Comparison of ENCODE assay signal across 9 mouse cellular contexts in the genomic region with DNA sequence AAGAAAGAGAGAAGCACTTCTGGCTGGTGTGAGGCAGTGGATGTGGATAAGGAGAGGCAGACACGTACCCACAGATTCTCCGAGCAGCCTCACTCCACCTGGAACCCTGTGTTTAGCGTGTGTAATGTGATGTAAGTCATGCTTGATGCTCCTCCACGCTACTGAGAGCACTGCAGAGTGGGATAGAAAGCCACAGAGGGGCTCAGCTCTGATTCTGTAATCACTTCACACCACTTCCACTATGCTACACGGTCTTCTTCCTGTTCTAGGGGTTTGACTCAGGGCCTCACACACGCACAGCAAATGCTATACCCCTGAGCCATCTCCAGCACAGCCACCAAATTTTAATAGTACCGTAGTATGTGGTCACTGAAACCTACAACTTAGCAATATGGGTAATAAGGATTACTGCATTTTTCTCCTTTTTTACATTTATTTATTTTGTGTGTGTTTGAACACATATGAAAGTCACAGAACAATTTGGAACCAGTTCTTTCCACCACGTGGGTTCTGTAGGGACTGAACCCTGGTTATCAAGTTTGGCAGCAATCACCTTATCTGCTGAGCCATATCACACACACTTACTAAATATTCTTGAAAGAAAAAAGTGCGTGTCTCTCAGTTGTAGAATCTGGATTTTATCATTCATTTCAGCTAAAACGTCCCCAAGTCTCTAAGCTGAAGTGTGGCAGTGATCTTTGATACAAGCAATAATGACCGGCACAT. TPM values are rescaled to one million over a fixed set of nuclear protein-coding genes. Genes with fewer than 3 reads are reported as not detected.
A peak's percentile ranks its signal among the peaks of the same experiment; 100 is the strongest.
DNase-seq lines count a peak whose midpoint lies in the region; ATAC-seq and TF ChIP-seq lines count a peak whose summit lies in the region.
"Had no signal": no experiment of that assay in that cellular context is flagged by ENCODE, and none has a peak within 500 bp of the region (broad histone marks: within the 10 kb centered on the region; RNA-seq: fewer than 3 reads in every experiment).

No protein-coding gene starts in this region.

- H3K9ac ChIP-seq in kidney, embryonic 16.5 days (replicated peaks; ENCODE audit: low read length): peak overlapping the region; percentile 47; the same call in 1 of the 2 replicates
- peak overlapping the region; percentile 58 for H3K9ac ChIP-seq in CH12.LX (ENCODE audit: insufficient read depth, low read depth)
- peak overlapping the region; percentile 16; the same call in 1 of the 2 replicates for H3K9ac ChIP-seq in embryonic facial prominence, embryonic 13.5 days

- no peak for TF ChIP-seq POLR2A in CH12.LX (IDR thresholded peaks at IDR 0.05; ENCODE audit: low read depth, low read length)

- TF ChIP-seq CTCF in CH12.LX (conservative IDR thresholded peaks at IDR 0.05 in 1 of 2, IDR thresholded peaks at IDR 0.05 in 1 of 2; ENCODE audit: low read depth in 2 of 2, low read length in 2 of 2): no peak

- H3K27ac ChIP-seq in kidney, embryonic 16.5 days (ENCODE audit: low read length): peak overlapping the region; percentile 92
- H3K27ac ChIP-seq in CH12.LX (ENCODE audit: insufficient read depth, low read depth): peak overlapping the region; percentile 77
- 0 out of 2 replicates have a peak overlapping the region, but pooled peaks have one; percentile 5 for H3K27ac ChIP-seq in embryonic facial prominence, embryonic 13.5 days
- peak overlapping the region; percentile 99 for H3K27ac ChIP-seq in macrophage

- in situ Hi-C loops in CH12.LX (cut with MboI; ENCODE audit: low pct_ligation_motif_present, low pct_unique_long_range_greater_than_20kb, low sequenced_read_pairs): no loop called here

- H3K4me1 ChIP-seq in kidney, embryonic 16.5 days (ENCODE audit: insufficient read depth, low read length): peaks cover 39% of the 10 kb centered on the region
- peaks cover 13 to 63% of the 10 kb centered on the region in 2 experiments for H3K4me1 ChIP-seq in CH12.LX (ENCODE audit: control insufficient read depth in 1 of 2, insufficient read depth in 2 of 2)
- peaks cover 32% of the 10 kb centered on the region for H3K4me1 ChIP-seq in embryonic facial prominence, embryonic 13.5 days

- peaks cover 2% of the 10 kb centered on the region for H3K36me3 ChIP-seq in kidney, embryonic 16.5 days (ENCODE audit: insufficient read depth, low read length)
- H3K36me3 ChIP-seq in CH12.LX (replicated peaks in 1 of 2; ENCODE audit: control insufficient read depth in 1 of 2, insufficient read depth in 1 of 2, low read length in 1 of 2) (peaks cover 12 to 42% of the 10 kb centered on the region in 2 experiments), macrophage (ENCODE audit: inconsistent target) (no peaks in the 10 kb centered on the region; the same call in 1 of the 2 replicates)
- peaks cover 5% of the 10 kb centered on the region for H3K36me3 ChIP-seq in embryonic facial prominence, embryonic 13.5 days

- H3K27me3 ChIP-seq in kidney, embryonic 16.5 days (ENCODE audit: insufficient read depth, low read length): no peaks in the 10 kb centered on the region
- no peaks in the 10 kb centered on the region for H3K27me3 ChIP-seq in CH12.LX (replicated peaks)
- no peaks in the 10 kb centered on the region for H3K27me3 ChIP-seq in embryonic facial prominence, embryonic 13.5 days

- 78% methylated on average over 11 of the region's 11 CpGs for WGBS in kidney, embryonic 16.5 days
- 77% methylated on average over 11 of the region's 11 CpGs for WGBS in embryonic facial prominence, embryonic 13.5 days
- WGBS in macrophage (ENCODE audit: missing documents): 22% methylated on average over 11 of the region's 11 CpGs

- TF ChIP-seq RAD21 in CH12.LX (IDR thresholded peaks at IDR 0.05; ENCODE audit: low read depth, low read length): no peak

- dilution Hi-C loops in CH12.LX (cut with MboI; ENCODE audit: extremely low pct_ligation_motif_present, extremely low pct_unique_long_range_greater_than_20kb, low sequenced_read_pairs): no loop called here

- H3K79me2 ChIP-seq in CH12.LX (replicated peaks; ENCODE audit: control insufficient read depth, extremely low read depth, insufficient read depth, poor library complexity, severe bottlenecking) (peaks cover 26% of the 10 kb centered on the region), macrophage (ENCODE audit: inconsistent target) (peaks cover 78% of the 10 kb centered on the region)

- no peak for ATAC-seq in kidney, embryonic 16.5 days (ENCODE audit: low FRiP score, low TSS enrichment)
- no peak for ATAC-seq in embryonic facial prominence, embryonic 13.5 days (ENCODE audit: insufficient number of reproducible peaks, insufficient read depth, low FRiP score, low TSS enrichment, low read depth)

- H3K4me2 ChIP-seq in kidney, embryonic 16.5 days (replicated peaks; ENCODE audit: low read depth, low read length): peak overlapping the region; percentile 17
- peak overlapping the region; percentile 93 for H3K4me2 ChIP-seq in CH12.LX (ENCODE audit: insufficient read depth, low read depth, poor library complexity, severe bottlenecking)
- no peak overlapping the region for H3K4me2 ChIP-seq in embryonic facial prominence, embryonic 13.5 days

- DNase-seq in kidney, postnatal 25 days: no peak
- peak; percentile 65 for DNase-seq in CH12.LX (ENCODE audit: extremely low read depth)
- no peak for DNase-seq in urinary bladder, adult 2 months (ENCODE audit: low spot score)
- DNase-seq in c-Kit-positive CD71-positive TER-119-positive erythroid progenitor cells, embryonic 14.5 days (ENCODE audit: low spot score): no peak
- DNase-seq in frontal cortex, postnatal 10 days (ENCODE audit: low spot score in 2 of 2): no peak
- DNase-seq: kidney, postnatal 10 days had no signal

- H3K4me3 ChIP-seq in kidney, embryonic 16.5 days (ENCODE audit: low read length): no peak overlapping the region
- H3K4me3 ChIP-seq in CH12.LX (replicated peaks in 1 of 3; ENCODE audit: low read depth in 2 of 3, low read length in 2 of 3, poor library complexity in 1 of 3) (peak overlapping the region; percentile 45 to 53 (median 51)), macrophage (ENCODE audit: inconsistent target) (peak overlapping the region; percentile 47)
- no peak overlapping the region for H3K4me3 ChIP-seq in embryonic facial prominence, embryonic 13.5 days

- no peaks in the 10 kb centered on the region for H3K9me3 ChIP-seq in kidney, embryonic 16.5 days (ENCODE audit: low read length)
- no peaks in the 10 kb centered on the region for H3K9me3 ChIP-seq in CH12.LX (replicated peaks; ENCODE audit: low read length)
- no peaks in the 10 kb centered on the region for H3K9me3 ChIP-seq in embryonic facial prominence, embryonic 13.5 days

- TF ChIP-seq EP300 in CH12.LX (IDR thresholded peaks at IDR 0.05; ENCODE audit: low read length): no peak; the same call in 1 of the 2 replicates

RNA-seq across cellular contexts. Expression of gene Sp2, which starts 15.1 kb away (rescaled TPM):
- polyA plus RNA-seq in kidney, embryonic 16.5 days (2015; fragmentation: Nextera tagmentation; extraction: Ambion mirVana): 21.2 and 25.1 TPM in 2 replicates
- total RNA-seq in CH12.LX (2012; rRNA removed) (2.1 and 2.8 TPM in 2 replicates), CH12.LX (2014; rRNA removed) (1.1 TPM in 2 replicates)
- polyA plus RNA-seq in CH12.LX (2012; ENCODE audit: insufficient read length, low read depth) (15.9 and 21.0 TPM in 2 replicates), macrophage (2018) (10.9 to 20.7 TPM (median 12.1 TPM) in 3 replicates)
- polyA plus RNA-seq in embryonic facial prominence, embryonic 13.5 days (2015; fragmentation: Nextera tagmentation; extraction: Ambion mirVana): 15.9 and 18.0 TPM in 2 replicates
- 1 to 10 TPM; 3.6 to 9.3 (median 5.3) TPM for total RNA-seq in macrophage (2018; cell fraction: chromatin; rRNA removed)
- 10 to 100 TPM; 13.1 to 20.2 (median 16.4) TPM for total RNA-seq in macrophage (2018; cell fraction: cytosol; rRNA removed)
- total RNA-seq in macrophage (2018; cell fraction: nucleus; rRNA removed): 10 to 100 TPM in 5 of 26 experiments, 1 to 10 TPM in 21; 6.2 to 11.6 (median 9.2) TPM
- polyA plus RNA-seq in urinary bladder, adult 2 months (2012; rRNA removed): 7.7 and 13.9 TPM in 2 replicates

RNA-seq across cellular contexts. Expression of gene Pnpo, which starts 23.9 kb away (rescaled TPM):
- polyA plus RNA-seq in kidney, embryonic 16.5 days (2015; fragmentation: Nextera tagmentation; extraction: Ambion mirVana): 38.0 TPM in 2 replicates
- total RNA-seq in CH12.LX (2012; rRNA removed) (38.5 and 42.9 TPM in 2 replicates), CH12.LX (2014; rRNA removed) (54.3 and 56.2 TPM in 2 replicates)
- polyA plus RNA-seq in CH12.LX (2012; ENCODE audit: insufficient read length, low read depth) (32.5 and 36.3 TPM in 2 replicates), macrophage (2018) (15.4 to 17.0 TPM (median 15.6 TPM) in 3 replicates)
- polyA plus RNA-seq in embryonic facial prominence, embryonic 13.5 days (2015; fragmentation: Nextera tagmentation; extraction: Ambion mirVana): 19.9 and 27.9 TPM in 2 replicates
- total RNA-seq in macrophage (2018; cell fraction: chromatin; rRNA removed): 10 to 100 TPM in 5 of 26 experiments, 1 to 10 TPM in 19, under 1 TPM in 2; 0.44 to 15.2 (median 6.1) TPM
- 10 to 100 TPM; 11.1 to 22.6 (median 16.7) TPM for total RNA-seq in macrophage (2018; cell fraction: cytosol; rRNA removed)
- total RNA-seq in macrophage (2018; cell fraction: nucleus; rRNA removed): 10 to 100 TPM in 10 of 26 experiments, 1 to 10 TPM in 16; 2.1 to 16.4 (median 7.4) TPM
- polyA plus RNA-seq in urinary bladder, adult 2 months (2012; rRNA removed): 22.4 and 25.5 TPM in 2 replicates

RNA-seq across cellular contexts. Expression of gene Prr15l, which starts 39.8 kb away (rescaled TPM):
- polyA plus RNA-seq in kidney, embryonic 16.5 days (2015; fragmentation: Nextera tagmentation; extraction: Ambion mirVana): 52.5 and 55.8 TPM in 2 replicates
- total RNA-seq in CH12.LX (2012; rRNA removed) (0.08 TPM in 2 replicates), CH12.LX (2014; rRNA removed) (not detected in 2 replicates)
- polyA plus RNA-seq in CH12.LX (2012; ENCODE audit: insufficient read length, low read depth) (0.19 and 0.31 TPM in 2 replicates), macrophage (2018) (0.19 TPM in 1 of 3 replicates, not detected in the others)
- polyA plus RNA-seq in embryonic facial prominence, embryonic 13.5 days (2015; fragmentation: Nextera tagmentation; extraction: Ambion mirVana): 2.4 and 3.4 TPM in 2 replicates
- under 1 TPM in 1 of 26 experiments, not detected in 25; 0.62 TPM for total RNA-seq in macrophage (2018; cell fraction: chromatin; rRNA removed)
- under 1 TPM in 1 of 26 experiments, not detected in 25; 0.13 TPM for total RNA-seq in macrophage (2018; cell fraction: cytosol; rRNA removed)
- under 1 TPM in 5 of 26 experiments, not detected in 21; 0.40 to 0.92 (median 0.72) TPM for total RNA-seq in macrophage (2018; cell fraction: nucleus; rRNA removed)
- 7.6 and 8.9 TPM in 2 replicates for polyA plus RNA-seq in urinary bladder, adult 2 months (2012; rRNA removed)

RNA-seq across cellular contexts. Expression of gene Sp6, which starts 45.5 kb away (rescaled TPM):
- 1.6 and 2.0 TPM in 2 replicates for polyA plus RNA-seq in kidney, embryonic 16.5 days (2015; fragmentation: Nextera tagmentation; extraction: Ambion mirVana)
- total RNA-seq in CH12.LX (2012; rRNA removed) (44.3 and 65.5 TPM in 2 replicates), CH12.LX (2014; rRNA removed) (15.8 and 18.4 TPM in 2 replicates)
- polyA plus RNA-seq in CH12.LX (2012; ENCODE audit: insufficient read length, low read depth) (10.0 and 10.1 TPM in 2 replicates), macrophage (2018) (0.09 TPM in 1 of 3 replicates, not detected in the others)
- polyA plus RNA-seq in embryonic facial prominence, embryonic 13.5 days (2015; fragmentation: Nextera tagmentation; extraction: Ambion mirVana): 2.1 and 3.3 TPM in 2 replicates
- under 1 TPM in 3 of 26 experiments, not detected in 23; 0.16 to 0.50 (median 0.20) TPM for total RNA-seq in macrophage (2018; cell fraction: chromatin; rRNA removed)
- under 1 TPM in 5 of 26 experiments, not detected in 21; 0.03 to 0.11 (median 0.04) TPM for total RNA-seq in macrophage (2018; cell fraction: cytosol; rRNA removed)
- total RNA-seq in macrophage (2018; cell fraction: nucleus; rRNA removed): under 1 TPM in 5 of 26 experiments, not detected in 21; 0.11 to 0.56 (median 0.17) TPM
- polyA plus RNA-seq in urinary bladder, adult 2 months (2012; rRNA removed): 6.7 and 7.6 TPM in 2 replicates

RNA-seq across cellular contexts. Expression of gene Cdk5rap3, which starts 51.4 kb away (rescaled TPM):
- 83.7 and 88.3 TPM in 2 replicates for polyA plus RNA-seq in kidney, embryonic 16.5 days (2015; fragmentation: Nextera tagmentation; extraction: Ambion mirVana)
- total RNA-seq in CH12.LX (2012; rRNA removed) (96.3 and 112 TPM in 2 replicates), CH12.LX (2014; rRNA removed) (59.5 and 61.6 TPM in 2 replicates)
- polyA plus RNA-seq in CH12.LX (2012; ENCODE audit: insufficient read length, low read depth) (70.3 and 80.0 TPM in 2 replicates), macrophage (2018) (15.0 to 17.0 TPM (median 16.0 TPM) in 3 replicates)
- polyA plus RNA-seq in embryonic facial prominence, embryonic 13.5 days (2015; fragmentation: Nextera tagmentation; extraction: Ambion mirVana): 89.4 and 94.8 TPM in 2 replicates
- 10 to 100 TPM in 19 of 26 experiments, 1 to 10 TPM in 7; 3.0 to 54.9 (median 21.8) TPM for total RNA-seq in macrophage (2018; cell fraction: chromatin; rRNA removed)
- total RNA-seq in macrophage (2018; cell fraction: cytosol; rRNA removed): 10 to 100 TPM in 23 of 26 experiments, 1 to 10 TPM in 3; 8.5 to 17.6 (median 13.3) TPM
- total RNA-seq in macrophage (2018; cell fraction: nucleus; rRNA removed): 10 to 100 TPM in 17 of 26 experiments, 1 to 10 TPM in 9; 3.6 to 32.5 (median 14.1) TPM
- polyA plus RNA-seq in urinary bladder, adult 2 months (2012; rRNA removed): 46.5 and 47.5 TPM in 2 replicates

Comparison
In these comparisons a context has a peak if more than half of its experiments do, and no peak if none do; other contexts are left out.
1. H3K27ac ChIP-seq: peak in every context shown above with its lines; median percentile 99 in macrophage; 92 in kidney, embryonic 16.5 days; 77 in CH12.LX; 5 in embryonic facial prominence, embryonic 13.5 days.
2. H3K4me3 ChIP-seq: peak in CH12.LX (3 of 3) and macrophage (single experiment); none in kidney, embryonic 16.5 days (single experiment) and embryonic facial prominence, embryonic 13.5 days (single experiment).
3. Peak in every context shown above with its lines, with median percentiles within 50 percentile points of each other: H3K9ac ChIP-seq.